Mouse (Mus musculus) ES-Bruce4 (cell line): Measurements from ENCODE around the gene Gja10. TPM values are rescaled to one million over a fixed set of nuclear protein-coding genes. Genes with fewer than 3 reads are reported as not detected.

Source experiments
- H3K27ac ChIP-seq: 2 replicates; pipeline ENCODE4 v1.5.1; 2012; ENCODE audit warnings: low read length, inconsistent platforms; ENCODE audit not compliant: insufficient read depth
- H3K27me3 ChIP-seq: 2 replicates; pipeline ENCODE4 v1.6.1; 2012; ENCODE audit warnings: mild to moderate bottlenecking, low read length, inconsistent platforms; ENCODE audit not compliant: control insufficient read depth, poor library complexity, insufficient read depth, severe bottlenecking
- H3K36me3 ChIP-seq: 2 replicates; pipeline ENCODE4 v1.6.1; 2012; ENCODE audit warnings: inconsistent platforms, mild to moderate bottlenecking, low read length, moderate library complexity; ENCODE audit not compliant: control insufficient read depth, poor library complexity, insufficient read depth, severe bottlenecking
- H3K4me1 ChIP-seq: one replicate; pipeline ENCODE4 v1.8.1; 2011; ENCODE audit warnings: low read length; ENCODE audit not compliant: control insufficient read depth, insufficient read depth
- H3K4me3 ChIP-seq: 2 replicates; pipeline ENCODE4 v1.5.1; 2011; ENCODE audit warnings: low read depth, mild to moderate bottlenecking, low read length
- H3K9ac ChIP-seq: 2 replicates; pipeline ENCODE4 v1.6.1; 2012; ENCODE audit warnings: low read depth, mild to moderate bottlenecking, inconsistent platforms; ENCODE audit not compliant: poor library complexity, severe bottlenecking
- H3K9me3 ChIP-seq: replicated peaks from 2 replicates; pipeline ENCODE4 v1.6.1; 2012; ENCODE audit warnings: mild to moderate bottlenecking, low read length, inconsistent platforms; ENCODE audit not compliant: control insufficient read depth, poor library complexity, insufficient read depth, severe bottlenecking
- CTCF ChIP-seq: IDR thresholded peaks from one replicate; pipeline ENCODE4 v1.8.1; 2011; ENCODE audit warnings: low read depth, low read length
- EP300 ChIP-seq: IDR thresholded peaks from 2 replicates; pipeline ENCODE4 v1.6.1; 2011; ENCODE audit warnings: low read depth, low read length; ENCODE audit not compliant: insufficient read depth
- POLR2A ChIP-seq: IDR thresholded peaks from one replicate; pipeline ENCODE4 v1.8.1; 2011; ENCODE audit warnings: low read length; ENCODE audit not compliant: insufficient read depth
- polyA plus RNA-seq: library from polyadenylated mRNA; stranded (reverse); fragments of >200 nt; gene quantifications from 2 replicates; pipeline ENCODE4 v1.2.4, GENCODE M21; 2011; ENCODE audit warnings: low read depth; ENCODE audit not compliant: missing spikeins, insufficient read depth, insufficient read length

Gja10 gene
- polyA plus RNA-seq, 1 experiment = not detected

DNA sequence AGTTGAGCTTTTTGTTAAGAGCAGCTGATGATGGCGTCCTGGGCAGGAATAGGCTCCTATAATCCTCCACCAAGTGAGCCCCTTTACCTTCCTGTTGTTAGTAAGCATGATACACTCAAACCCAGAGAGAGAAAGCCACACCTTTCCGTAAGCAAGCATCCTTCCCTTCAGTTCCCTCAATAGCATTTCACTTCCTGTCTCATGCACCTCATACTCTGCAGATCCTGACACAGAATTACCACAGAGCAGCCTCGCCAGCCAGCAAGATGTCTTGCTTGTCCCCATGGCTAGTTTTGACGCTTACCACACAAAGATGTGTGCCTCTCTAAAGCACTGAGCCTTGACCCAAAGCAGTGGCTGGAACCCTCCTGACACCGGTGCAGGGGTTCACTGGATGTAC is 15.0 kb downstream of the Gja10 start:
- no peak for TF ChIP-seq EP300
- TF ChIP-seq CTCF = no peak
- TF ChIP-seq POLR2A = no peak
- Histone ChIP-seq H3K4me3 (no peak overlapping the region), H3K9ac (no peak overlapping the region), H3K4me1 (no peaks in the 10 kb centered on the region), H3K27ac (no peak overlapping the region), H3K9me3 (no peaks in the 10 kb centered on the region), H3K36me3 (no peaks in the 10 kb centered on the region), H3K27me3 (no peaks in the 10 kb centered on the region; the same call in 1 of the 2 replicates)

DNA sequence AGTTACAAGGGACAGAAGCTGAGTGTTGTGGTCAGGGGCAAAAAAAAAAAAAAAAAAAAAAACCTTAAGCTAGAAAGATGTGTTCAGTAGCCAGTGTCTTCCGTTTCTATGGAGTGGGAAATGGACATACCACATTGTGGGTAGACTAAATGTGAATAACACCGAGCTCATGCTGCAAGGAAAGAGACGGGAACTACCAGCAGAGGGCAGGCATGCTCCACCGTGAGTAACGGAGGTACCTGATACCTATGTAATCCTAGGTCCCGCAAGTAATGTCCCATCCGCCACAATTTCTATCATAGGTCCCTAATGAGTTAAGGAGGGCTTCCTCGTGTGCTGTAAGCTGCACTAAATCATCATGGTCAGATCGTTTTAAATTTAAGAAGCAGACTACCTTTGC is 16.0 kb downstream of the Gja10 start:
- Histone ChIP-seq H3K27ac (no peak overlapping the region), H3K27me3 (no peaks in the 10 kb centered on the region; the same call in 1 of the 2 replicates), H3K9ac (no peak overlapping the region), H3K4me1 (no peaks in the 10 kb centered on the region), H3K36me3 (no peaks in the 10 kb centered on the region), H3K4me3 (no peak overlapping the region), H3K9me3 (no peaks in the 10 kb centered on the region)
- TF ChIP-seq CTCF (peak; percentile 98), EP300 (no peak), POLR2A (no peak)

DNA sequence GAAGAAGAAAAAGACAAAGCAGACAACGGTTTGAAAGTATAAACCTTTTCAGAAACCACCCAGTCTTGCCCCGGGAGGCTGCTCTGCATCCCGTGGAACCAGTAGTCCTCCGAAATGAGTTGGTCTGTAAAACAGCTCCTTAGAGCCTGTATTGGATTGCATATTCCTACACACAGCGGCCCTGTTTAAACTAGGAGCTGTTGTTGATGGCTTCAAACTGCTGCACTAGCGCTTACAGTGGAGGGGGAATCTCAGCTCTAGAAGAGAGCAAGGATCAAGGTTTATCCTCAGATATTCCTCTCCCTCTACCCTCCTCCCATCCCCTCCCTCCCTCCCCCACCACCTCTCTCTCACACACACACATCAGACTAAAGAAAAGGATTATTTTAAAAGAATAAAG is 18.4 kb downstream of the Gja10 start:
- Histone ChIP-seq H3K36me3 (no peaks in the 10 kb centered on the region), H3K27ac (no peak overlapping the region), H3K9ac (no peak overlapping the region), H3K4me1 (peaks cover 4% of the 10 kb centered on the region), H3K27me3 (no peaks in the 10 kb centered on the region; the same call in 1 of the 2 replicates), H3K4me3 (no peak overlapping the region), H3K9me3 (no peaks in the 10 kb centered on the region)
- TF ChIP-seq POLR2A (no peak), CTCF (no peak), EP300 (no peak)

DNA sequence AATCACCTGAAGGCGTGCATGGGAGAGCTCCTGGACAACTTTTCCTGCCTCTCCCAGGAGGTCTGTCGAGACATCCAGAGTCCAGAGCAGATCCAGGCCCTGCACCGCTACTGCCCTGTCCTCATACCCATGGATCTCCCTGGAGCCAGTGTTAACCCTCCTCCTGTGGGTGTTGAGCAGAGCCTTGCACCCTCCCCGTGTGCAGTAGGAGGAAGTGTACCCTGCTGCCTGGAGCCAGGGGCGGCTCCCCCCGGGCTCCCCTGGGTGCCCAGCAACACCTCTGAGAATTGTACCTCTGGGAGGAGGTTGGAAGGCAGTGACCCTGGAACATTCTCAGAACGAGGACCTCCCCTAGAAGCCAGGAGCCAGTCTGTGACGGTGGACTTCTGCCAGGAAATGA is 22.7 kb downstream of the Gja10 start:
- Histone ChIP-seq H3K4me1 (peaks cover 4% of the 10 kb centered on the region), H3K9ac (no peak overlapping the region), H3K36me3 (no peaks in the 10 kb centered on the region), H3K27ac (no peak overlapping the region), H3K4me3 (no peak overlapping the region), H3K9me3 (no peaks in the 10 kb centered on the region), H3K27me3 (no peaks in the 10 kb centered on the region)
- TF ChIP-seq EP300 = no peak

DNA sequence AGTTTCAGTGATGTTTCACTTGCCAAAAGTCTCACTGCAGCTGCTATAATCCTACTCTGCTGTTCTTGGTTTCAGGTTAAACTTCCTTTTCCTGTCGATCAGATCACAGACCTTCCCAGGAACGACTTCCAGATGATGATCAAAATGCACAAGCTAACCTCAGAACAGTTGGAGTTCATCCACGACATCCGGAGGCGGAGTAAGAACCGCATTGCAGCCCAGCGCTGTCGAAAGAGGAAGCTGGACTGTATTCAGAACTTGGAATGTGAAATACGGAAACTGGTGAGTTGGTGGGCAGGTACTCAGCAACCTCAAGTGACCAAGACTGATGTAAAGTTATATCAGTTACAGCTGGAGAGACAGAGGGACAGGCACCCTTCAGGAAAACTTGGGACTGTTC is 27.4 kb downstream of the Gja10 start:
- no peak overlapping the region for H3K4me3 ChIP-seq
- no peak overlapping the region for H3K9ac ChIP-seq
- H3K36me3 ChIP-seq = no peaks in the 10 kb centered on the region
- TF ChIP-seq CTCF (no peak), POLR2A (no peak), EP300 (no peak)
- H3K4me1 ChIP-seq = no peaks in the 10 kb centered on the region
- H3K27me3 ChIP-seq = no peaks in the 10 kb centered on the region
- H3K9me3 ChIP-seq = no peaks in the 10 kb centered on the region
- H3K27ac ChIP-seq = no peak overlapping the region

DNA sequence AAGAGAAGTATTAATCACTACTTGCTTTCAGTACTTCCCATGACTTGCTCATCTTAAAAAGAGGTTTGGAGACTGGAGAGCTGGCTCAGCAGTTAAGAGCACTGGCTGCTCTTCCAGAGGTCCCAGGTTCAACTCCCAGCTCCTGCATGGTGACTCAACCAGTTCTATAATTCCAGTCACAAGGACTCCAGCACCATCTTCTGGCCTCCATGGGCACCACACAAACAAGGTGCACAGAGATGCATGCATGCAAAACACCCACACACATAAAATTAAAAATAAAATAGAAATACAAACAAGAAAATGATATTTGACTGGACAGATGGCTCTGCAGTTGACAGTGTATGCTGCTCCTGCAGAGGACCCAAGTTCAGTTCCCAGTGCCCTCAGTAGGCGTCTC is 28.0 kb downstream of the Gja10 start:
- Histone ChIP-seq H3K27me3 (no peaks in the 10 kb centered on the region), H3K9me3 (no peaks in the 10 kb centered on the region), H3K36me3 (no peaks in the 10 kb centered on the region), H3K27ac (no peak overlapping the region), H3K4me3 (no peak overlapping the region), H3K4me1 (no peaks in the 10 kb centered on the region), H3K9ac (no peak overlapping the region)
- TF ChIP-seq POLR2A (no peak), CTCF (peak; percentile 14)

DNA sequence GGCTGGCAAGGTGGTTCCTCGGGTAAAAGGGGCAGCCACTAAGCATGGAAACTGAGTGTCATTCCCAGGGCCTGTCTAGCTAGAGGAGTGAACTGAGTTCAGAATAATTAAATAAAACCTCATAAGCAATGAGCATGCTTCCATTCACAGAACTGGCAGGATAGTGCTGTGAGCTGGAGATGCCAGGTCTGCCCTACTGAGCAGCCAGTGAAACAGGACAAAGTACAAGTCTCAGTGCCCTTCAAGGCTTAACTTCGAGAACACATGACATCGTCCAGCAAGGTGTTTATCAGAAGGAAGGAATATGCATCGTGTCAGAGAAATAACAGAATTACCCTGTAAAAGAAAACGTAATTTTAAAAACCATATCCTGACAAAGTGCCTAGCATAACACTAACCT is 29.0 kb downstream of the Gja10 start:
- TF ChIP-seq POLR2A (no peak), CTCF (no peak), EP300 (no peak)
- no peaks in the 10 kb centered on the region for H3K9me3 ChIP-seq
- H3K4me1 ChIP-seq = no peaks in the 10 kb centered on the region
- H3K36me3 ChIP-seq = no peaks in the 10 kb centered on the region
- no peak overlapping the region for H3K9ac ChIP-seq
- H3K27me3 ChIP-seq = no peaks in the 10 kb centered on the region
- H3K27ac ChIP-seq = no peak overlapping the region
- H3K4me3 ChIP-seq = no peak overlapping the region
